Mouse (Mus musculus): ENCODE results near the gene Cpeb1. TPM values are rescaled to one million over a fixed set of nuclear protein-coding genes. Genes with fewer than 3 reads are reported as not detected.

The Cpeb1 gene
- polyA plus RNA-seq, 2 experiments: 0.03 TPM; not detected in 1

DNA sequence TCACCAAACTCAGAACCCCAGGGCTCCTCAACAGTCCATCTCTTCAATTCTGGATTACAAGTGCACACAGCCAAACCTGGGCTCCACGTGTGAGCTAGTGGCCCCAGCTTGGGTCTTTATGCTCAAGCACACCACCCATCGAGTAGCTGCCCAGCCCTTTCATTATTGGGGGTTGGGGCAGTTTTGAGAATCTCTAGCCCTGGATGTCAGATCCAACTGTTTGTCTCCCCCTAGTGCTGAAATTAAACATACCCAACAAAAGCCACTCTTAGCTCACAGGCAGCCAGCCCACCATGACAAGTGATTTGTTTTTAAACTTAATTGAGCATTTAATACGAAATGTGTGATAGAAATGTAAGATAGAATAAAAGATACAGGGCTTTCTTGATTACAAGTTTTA lies 113.7 kb downstream of the Cpeb1 start:
- no peak for ATAC-seq (ENCODE audit: insufficient read depth)
- no peak overlapping the region for H3K4me3 ChIP-seq (ENCODE audit: insufficient read depth in 1 of 2, low read depth in 2 of 2, low read length in 2 of 2)
- 35% methylated on average over 3 of the region's 3 CpGs for WGBS (ENCODE audit: insufficient replicate concordance)
- peaks cover 7 to 21% of the 10 kb centered on the region in 2 experiments; a peak in 3 of 4 replicates for H3K4me1 ChIP-seq (replicated peaks; ENCODE audit: control insufficient read depth in 2 of 2, insufficient read depth in 2 of 2, low read length in 1 of 2)
- TF ChIP-seq CTCF (IDR thresholded peaks at IDR 0.05; ENCODE audit: low read depth) (peak; percentile 57), EP300 (IDR thresholded peaks at IDR 0.05; ENCODE audit: low read depth) (no peak)
- no peak overlapping the region for H3K27ac ChIP-seq
- no peaks in the 10 kb centered on the region for H3K9me3 ChIP-seq (ENCODE audit: control insufficient read depth, low read length)
- no peaks in the 10 kb centered on the region for H3K27me3 ChIP-seq (ENCODE audit: control insufficient read depth, insufficient read depth, low read length)
- no peak overlapping the region for H3K9ac ChIP-seq (replicated peaks)
- H3K4me2 ChIP-seq (ENCODE audit: low read depth): no peak overlapping the region
- peaks cover 36% of the 10 kb centered on the region for H3K36me3 ChIP-seq (replicated peaks; ENCODE audit: control insufficient read depth, insufficient read depth, low read depth)
- no peak for DNase-seq (ENCODE audit: low read depth in 3 of 3, low spot score in 3 of 3)

DNA sequence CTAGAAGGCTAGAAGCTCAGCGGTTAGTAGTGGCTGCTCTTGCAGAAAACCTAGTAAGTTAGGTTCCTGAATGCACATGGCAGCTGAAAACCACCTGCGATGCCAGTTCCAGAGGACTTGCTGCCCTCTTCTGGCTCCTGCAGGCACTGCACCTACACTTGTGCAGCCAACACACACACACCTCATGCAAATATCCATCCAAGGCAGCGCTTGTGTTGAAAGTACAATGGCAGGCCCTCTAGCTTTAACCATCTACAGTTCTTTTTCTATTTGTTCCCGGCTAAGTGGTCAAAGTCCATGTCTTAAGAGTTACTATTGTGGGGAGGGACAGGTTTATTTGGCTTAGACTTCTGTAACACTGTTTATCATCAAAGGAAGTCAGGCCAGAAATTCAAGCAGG lies 115.5 kb downstream of the Cpeb1 start:
- H3K4me1 ChIP-seq (replicated peaks; ENCODE audit: control insufficient read depth in 2 of 2, insufficient read depth in 2 of 2, low read length in 1 of 2): peaks cover 7 to 16% of the 10 kb centered on the region in 2 experiments; a peak in 3 of 4 replicates
- no peaks in the 10 kb centered on the region for H3K27me3 ChIP-seq (ENCODE audit: control insufficient read depth, insufficient read depth, low read length)
- no peaks in the 10 kb centered on the region for H3K9me3 ChIP-seq (ENCODE audit: control insufficient read depth, low read length)
- ATAC-seq (ENCODE audit: insufficient read depth) (no peak), DNase-seq (ENCODE audit: low read depth in 3 of 3, low spot score in 3 of 3) (no peak)
- no peak overlapping the region for H3K27ac ChIP-seq
- H3K36me3 ChIP-seq (replicated peaks; ENCODE audit: control insufficient read depth, insufficient read depth, low read depth): peaks cover 36% of the 10 kb centered on the region
- TF ChIP-seq CTCF (IDR thresholded peaks at IDR 0.05; ENCODE audit: low read depth): peak; percentile 91
- TF ChIP-seq EP300 (IDR thresholded peaks at IDR 0.05; ENCODE audit: low read depth): no peak
- 57% methylated on average over 4 of the region's 4 CpGs for WGBS (ENCODE audit: insufficient replicate concordance)
- no peak overlapping the region for H3K4me2 ChIP-seq (ENCODE audit: low read depth)
- H3K4me3 ChIP-seq (ENCODE audit: insufficient read depth in 1 of 2, low read depth in 2 of 2, low read length in 2 of 2): no peak overlapping the region
- no peak overlapping the region for H3K9ac ChIP-seq (replicated peaks)

DNA sequence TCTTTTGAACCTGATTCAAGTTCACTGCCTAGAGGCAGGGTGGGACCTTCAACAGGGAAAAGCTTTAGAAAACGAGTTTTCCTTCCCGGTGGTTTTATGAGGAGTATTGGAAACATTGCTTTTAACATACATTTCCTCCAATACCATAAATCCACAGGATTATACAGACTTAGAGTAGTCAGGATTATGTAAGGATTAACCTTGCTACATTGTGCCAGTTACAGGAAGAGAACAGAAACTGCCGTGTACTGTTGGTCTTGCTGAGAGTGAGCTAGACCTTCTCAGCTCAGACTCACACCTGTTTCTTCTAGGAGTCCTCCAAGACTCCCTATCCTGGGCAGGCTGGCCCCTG lies 116.8 kb downstream of the Cpeb1 start:
- Histone ChIP-seq H3K36me3 (replicated peaks; ENCODE audit: control insufficient read depth, insufficient read depth, low read depth) (peaks cover 31% of the 10 kb centered on the region), H3K9ac (replicated peaks) (no peak overlapping the region), H3K27ac (no peak overlapping the region), H3K27me3 (ENCODE audit: control insufficient read depth, insufficient read depth, low read length) (no peaks in the 10 kb centered on the region), H3K4me2 (ENCODE audit: low read depth) (no peak overlapping the region), H3K4me1 (replicated peaks; ENCODE audit: control insufficient read depth in 2 of 2, insufficient read depth in 2 of 2, low read length in 1 of 2) (peaks cover 3 to 10% of the 10 kb centered on the region in 2 experiments; a peak in 3 of 4 replicates), H3K4me3 (ENCODE audit: insufficient read depth in 1 of 2, low read depth in 2 of 2, low read length in 2 of 2) (no peak overlapping the region), H3K9me3 (ENCODE audit: control insufficient read depth, low read length) (no peaks in the 10 kb centered on the region)
- ATAC-seq (ENCODE audit: insufficient read depth): no peak
- 72% methylated on average over 3 of the region's 3 CpGs for WGBS (ENCODE audit: insufficient replicate concordance)
- no peak for DNase-seq (ENCODE audit: low read depth in 3 of 3, low spot score in 3 of 3)
- TF ChIP-seq CTCF (IDR thresholded peaks at IDR 0.05; ENCODE audit: low read depth): no peak
- TF ChIP-seq EP300 (IDR thresholded peaks at IDR 0.05; ENCODE audit: low read depth): no peak

DNA sequence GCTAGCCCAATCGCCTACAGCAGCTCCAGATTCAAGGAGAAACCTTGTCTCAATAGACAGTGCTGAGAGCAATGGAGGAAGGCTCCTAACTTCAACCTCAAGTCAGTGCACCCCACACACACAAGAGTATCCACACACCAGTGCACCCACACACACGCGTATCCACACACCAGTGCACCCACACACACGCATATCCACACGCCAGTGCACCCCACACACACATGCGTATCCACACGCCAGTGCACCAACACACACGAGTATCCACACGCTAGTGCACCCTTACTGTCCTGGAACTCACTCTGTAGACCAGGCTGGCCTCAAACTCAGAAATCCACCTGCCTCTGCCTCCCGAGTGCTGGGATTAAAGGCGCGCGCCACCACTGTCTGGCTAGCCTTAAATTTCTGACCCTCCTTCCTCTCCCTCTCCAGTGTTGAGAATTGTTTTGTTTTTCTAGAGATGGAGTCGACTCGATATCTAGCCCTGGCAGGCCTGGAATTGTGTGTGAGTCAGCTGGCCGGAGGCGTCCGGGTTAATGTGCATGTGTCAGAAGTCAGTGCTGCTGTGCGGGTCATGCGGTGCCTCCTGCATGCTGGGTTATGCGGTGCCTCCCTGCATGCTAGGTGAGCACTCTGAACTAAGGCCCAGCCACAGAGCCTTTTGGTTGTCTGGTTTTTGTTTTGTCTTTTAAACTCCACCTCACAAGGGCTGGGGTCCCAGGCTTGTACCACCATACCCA lies 117.3 kb downstream of the Cpeb1 start:
- Histone ChIP-seq H3K4me3 (ENCODE audit: insufficient read depth in 1 of 2, low read depth in 2 of 2, low read length in 2 of 2) (no peak overlapping the region), H3K9ac (replicated peaks) (no peak overlapping the region), H3K9me3 (ENCODE audit: control insufficient read depth, low read length) (no peaks in the 10 kb centered on the region), H3K27ac (no peak overlapping the region), H3K4me2 (ENCODE audit: low read depth) (no peak overlapping the region), H3K4me1 (replicated peaks; ENCODE audit: control insufficient read depth in 2 of 2, insufficient read depth in 2 of 2, low read length in 1 of 2) (peaks cover under 1 to 5% of the 10 kb centered on the region in 2 experiments; a peak in 2 of 4 replicates), H3K27me3 (ENCODE audit: control insufficient read depth, insufficient read depth, low read length) (no peaks in the 10 kb centered on the region), H3K36me3 (replicated peaks; ENCODE audit: control insufficient read depth, insufficient read depth, low read depth) (peaks cover 26% of the 10 kb centered on the region)
- WGBS (ENCODE audit: insufficient replicate concordance): 89% methylated on average over 21 of the region's 21 CpGs
- no peak for TF ChIP-seq EP300 (IDR thresholded peaks at IDR 0.05; ENCODE audit: low read depth)
- no peak for TF ChIP-seq CTCF (IDR thresholded peaks at IDR 0.05; ENCODE audit: low read depth)
- DNase-seq (ENCODE audit: low read depth in 3 of 3, low spot score in 3 of 3) (no peak), ATAC-seq (ENCODE audit: insufficient read depth) (no peak)

DNA sequence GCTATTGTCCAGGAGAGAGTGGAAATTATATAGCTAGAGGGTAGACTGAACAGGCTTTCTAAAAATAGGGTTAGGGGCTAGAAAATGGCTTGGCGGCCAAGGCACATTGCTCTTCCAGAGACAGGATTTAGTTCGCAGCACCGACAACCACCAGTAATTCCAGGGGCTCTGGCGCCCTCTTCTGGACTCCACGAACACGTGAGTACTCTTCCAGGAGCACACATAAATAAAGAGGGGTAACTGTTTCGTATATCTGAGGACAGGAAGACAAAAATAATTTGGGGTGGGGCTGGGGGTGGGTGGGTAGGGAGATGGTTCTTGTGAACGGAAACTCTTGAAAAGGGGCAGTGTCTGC lies 118.9 kb downstream of the Cpeb1 start:
- Histone ChIP-seq H3K9me3 (ENCODE audit: control insufficient read depth, low read length) (no peaks in the 10 kb centered on the region), H3K4me1 (replicated peaks; ENCODE audit: control insufficient read depth in 2 of 2, insufficient read depth in 2 of 2, low read length in 1 of 2) (no peaks in the 10 kb centered on the region), H3K4me3 (ENCODE audit: insufficient read depth in 1 of 2, low read depth in 2 of 2, low read length in 2 of 2) (no peak overlapping the region), H3K9ac (replicated peaks) (no peak overlapping the region), H3K4me2 (ENCODE audit: low read depth) (no peak overlapping the region), H3K36me3 (replicated peaks; ENCODE audit: control insufficient read depth, insufficient read depth, low read depth) (peaks cover 14% of the 10 kb centered on the region), H3K27ac (no peak overlapping the region), H3K27me3 (ENCODE audit: control insufficient read depth, insufficient read depth, low read length) (no peaks in the 10 kb centered on the region)
- no peak for TF ChIP-seq EP300 (IDR thresholded peaks at IDR 0.05; ENCODE audit: low read depth)
- peak; percentile 64 for TF ChIP-seq CTCF (IDR thresholded peaks at IDR 0.05; ENCODE audit: low read depth)
- no peak for DNase-seq (ENCODE audit: low read depth in 3 of 3, low spot score in 3 of 3)
- 42% methylated on average over 8 of the region's 8 CpGs for WGBS (ENCODE audit: insufficient replicate concordance)
- ATAC-seq (ENCODE audit: insufficient read depth): no peak

Data from liver, embryonic 14.5 days (tissue).